Mouse (Mus musculus) ovary, adult 2 months (tissue): Measurements from ENCODE around the gene Cnksr3. TPM values are rescaled to one million over a fixed set of nuclear protein-coding genes. Genes with fewer than 3 reads are reported as not detected.

Experiments
- polyA plus RNA-seq: library from polyadenylated mRNA; depleted of rRNA; stranded (reverse); fragments of >200 nt; gene quantifications from 2 replicates; pipeline ENCODE4 v1.2.3, GENCODE M21; 2012; rRNA removed

Gene Cnksr3
- 10.0 and 11.7 TPM in 2 replicates for polyA plus RNA-seq

GRCm38 (mm10) chr10:7211696-7212482, at the start of gene Cnksr3:
TSS of gene Cnksr3 (minus strand) at chr10:7212237.

Other genes starting within 250 kb of the Cnksr3 start
- 0.15 and 0.20 TPM in 2 replicates for gene Ipcef1, start 159.8 kb downstream of the Cnksr3 start, polyA plus RNA-seq